Mouse (Mus musculus) spleen, adult 2 months (tissue): Measurements from ENCODE around the gene Prex1.

Source experiments
- CTCF ChIP-seq: fragments of 200-500 bp; IDR thresholded peaks from 2 replicates; pipeline ENCODE4 v1.5.1; 2011; ENCODE audit warnings: mild to moderate bottlenecking, inconsistent platforms; ENCODE audit not compliant: insufficient read depth, insufficient read length, insufficient replicate concordance; ENCODE audit errors: extremely low read depth
- POLR2A ChIP-seq: fragments of 200-500 bp; IDR thresholded peaks from 2 replicates; pipeline ENCODE4 v1.6.1; 2011; ENCODE audit warnings: low read depth, low read length, inconsistent platforms

GRCm38 (mm10) chr2:166709883-166710282 is 3.7 kb downstream of the Prex1 start:
- TF ChIP-seq POLR2A: no peak
- TF ChIP-seq CTCF: no peak
